Mouse (Mus musculus): ENCODE measurements around the gene Zbtb4. TPM values are rescaled to one million over a fixed set of nuclear protein-coding genes. Genes with fewer than 3 reads are reported as not detected.

Zbtb4 gene
- 37.2 and 40.3 TPM in 2 replicates for polyA plus RNA-seq (2012; rRNA removed)

GRCm38 (mm10) chr11:69765221-69766125, at the start of gene Zbtb4:
TSS of gene Zbtb4 (plus strand) at chr11:69765912.

GRCm38 (mm10) chr11:69758478-69758970, 7.2 kb upstream of the Zbtb4 start, which contains the start of gene Polr2a:
TSS of gene Polr2a (minus strand) at chr11:69758637.

GRCm38 (mm10) chr11:69761868-69762267, 3.8 kb upstream of the Zbtb4 start, which contains the start of gene Slc35g3:
TSS of gene Slc35g3 (minus strand) at chr11:69761968.

GRCm38 (mm10) chr11:69795168-69795982, 29.7 kb downstream of the Zbtb4 start, which contains the start of gene Chrnb1:
TSS of gene Chrnb1 (minus strand) at chr11:69795943.

GRCm38 (mm10) chr11:69801379-69801977, 35.8 kb downstream of the Zbtb4 start, which contains the start of gene Fgf11:
TSS of gene Fgf11 (minus strand) at chr11:69801857.

GRCm38 (mm10) chr11:69804972-69805909, 39.5 kb downstream of the Zbtb4 start, which contains the start of gene Tmem102:
TSS of gene Tmem102 (minus strand) at chr11:69805624.

GRCm38 (mm10) chr11:69815155-69815554, 49.4 kb downstream of the Zbtb4 start, which contains the start of gene Gm39566:
TSS of gene Gm39566 (minus strand) at chr11:69815298.

GRCm38 (mm10) chr11:69818365-69818764, 52.7 kb downstream of the Zbtb4 start, which contains the start of gene Spem2:
TSS of gene Spem2 (minus strand) at chr11:69818465.

GRCm38 (mm10) chr11:69822080-69822479, 56.4 kb downstream of the Zbtb4 start, which contains the start of gene Spem1:
TSS of gene Spem1 (minus strand) at chr11:69822180.

Other genes with a start within 250 kb of the Zbtb4 start
- gene Dnah2, start 216.8 kb upstream of the Zbtb4 start, polyA plus RNA-seq (2012; rRNA removed): 0.44 and 0.93 TPM in 2 replicates
- 1.1 and 1.8 TPM in 2 replicates for gene Efnb3, start 205.7 kb upstream of the Zbtb4 start, polyA plus RNA-seq (2012; rRNA removed)
- gene Wrap53, start 185.7 kb upstream of the Zbtb4 start, polyA plus RNA-seq (2012; rRNA removed): 13.9 and 18.2 TPM in 2 replicates
- gene Trp53, start 185.6 kb upstream of the Zbtb4 start, polyA plus RNA-seq (2012; rRNA removed): 69.1 and 71.7 TPM in 2 replicates
- gene Atp1b2, start 160.0 kb upstream of the Zbtb4 start, polyA plus RNA-seq (2012; rRNA removed): 6.2 and 6.3 TPM in 2 replicates
- gene Shbg, start 148.0 kb upstream of the Zbtb4 start, polyA plus RNA-seq (2012; rRNA removed): not detected in 2 replicates
- 1.3 and 1.8 TPM in 2 replicates for gene Sat2, start 143.9 kb upstream of the Zbtb4 start, polyA plus RNA-seq (2012; rRNA removed)
- 40.4 and 45.3 TPM in 2 replicates for gene Fxr2, start 132.9 kb upstream of the Zbtb4 start, polyA plus RNA-seq (2012; rRNA removed)
- gene Sox15, start 110.6 kb upstream of the Zbtb4 start, polyA plus RNA-seq (2012; rRNA removed): not detected in 2 replicates
- gene Mpdu1, start 103.3 kb upstream of the Zbtb4 start, polyA plus RNA-seq (2012; rRNA removed): 97.9 and 102 TPM in 2 replicates
- 16.9 and 23.1 TPM in 2 replicates for gene Cd68, start 99.8 kb upstream of the Zbtb4 start, polyA plus RNA-seq (2012; rRNA removed)
- gene Eif4a1, start 93.5 kb upstream of the Zbtb4 start, polyA plus RNA-seq (2012; rRNA removed): 190 and 192 TPM in 2 replicates
- 37.8 and 38.7 TPM in 2 replicates for gene Senp3, start 83.8 kb upstream of the Zbtb4 start, polyA plus RNA-seq (2012; rRNA removed)
- 15.1 and 20.9 TPM in 2 replicates for gene Tnfsf13, start 80.1 kb upstream of the Zbtb4 start, polyA plus RNA-seq (2012; rRNA removed)
- 26.3 and 32.5 TPM in 2 replicates for gene Tnfsf12, start 70.1 kb upstream of the Zbtb4 start, polyA plus RNA-seq (2012; rRNA removed)
- 5.2 and 5.7 TPM in 2 replicates for gene Tnfsfm13, start 69.8 kb upstream of the Zbtb4 start, polyA plus RNA-seq (2012; rRNA removed)
- 19.8 and 20.0 TPM in 2 replicates for gene Polr2a, start 7.3 kb upstream of the Zbtb4 start, polyA plus RNA-seq (2012; rRNA removed)
- 0.33 TPM in 1 of 2 replicates, not detected in the other for gene Slc35g3, start 3.9 kb upstream of the Zbtb4 start, polyA plus RNA-seq (2012; rRNA removed)
- 5.7 and 8.7 TPM in 2 replicates for gene Chrnb1, start 30.0 kb downstream of the Zbtb4 start, polyA plus RNA-seq (2012; rRNA removed)
- 6.4 and 6.9 TPM in 2 replicates for gene Fgf11, start 35.9 kb downstream of the Zbtb4 start, polyA plus RNA-seq (2012; rRNA removed)
- gene Tmem102, start 39.7 kb downstream of the Zbtb4 start, polyA plus RNA-seq (2012; rRNA removed): 45.7 and 55.0 TPM in 2 replicates
- not detected in 2 replicates for gene Gm39566, start 49.4 kb downstream of the Zbtb4 start, polyA plus RNA-seq (2012; rRNA removed)
- not detected in 2 replicates for gene Spem2, start 52.6 kb downstream of the Zbtb4 start, polyA plus RNA-seq (2012; rRNA removed)
- gene Spem1, start 56.3 kb downstream of the Zbtb4 start, polyA plus RNA-seq (2012; rRNA removed): 0.22 TPM in 1 of 2 replicates, not detected in the other
- 19.8 and 19.9 TPM in 2 replicates for gene Nlgn2, start 71.9 kb downstream of the Zbtb4 start, polyA plus RNA-seq (2012; rRNA removed)
- 153 and 198 TPM in 2 replicates for gene Tmem256, start 72.6 kb downstream of the Zbtb4 start, polyA plus RNA-seq (2012; rRNA removed)
- gene Plscr3, start 80.5 kb downstream of the Zbtb4 start, polyA plus RNA-seq (2012; rRNA removed): 55.2 and 58.3 TPM in 2 replicates
- 55.1 and 60.4 TPM in 2 replicates for gene Tnk1, start 92.8 kb downstream of the Zbtb4 start, polyA plus RNA-seq (2012; rRNA removed)
- gene Tmem95, start 112.1 kb downstream of the Zbtb4 start, polyA plus RNA-seq (2012; rRNA removed): not detected in 2 replicates
- 4.0 and 4.9 TPM in 2 replicates for gene Kctd11, start 115.5 kb downstream of the Zbtb4 start, polyA plus RNA-seq (2012; rRNA removed)
- gene Acap1, start 129.6 kb downstream of the Zbtb4 start, polyA plus RNA-seq (2012; rRNA removed): 6.5 and 6.7 TPM in 2 replicates
- 1.0 and 1.6 TPM in 2 replicates for gene 2810408A11Rik, start 135.1 kb downstream of the Zbtb4 start, polyA plus RNA-seq (2012; rRNA removed)
- gene Neurl4, start 135.2 kb downstream of the Zbtb4 start, polyA plus RNA-seq (2012; rRNA removed): 43.3 and 44.8 TPM in 2 replicates
- gene Gps2, start 148.0 kb downstream of the Zbtb4 start, polyA plus RNA-seq (2012; rRNA removed): 75.4 and 99.4 TPM in 2 replicates
- 270 and 293 TPM in 2 replicates for gene Eif5a, start 156.0 kb downstream of the Zbtb4 start, polyA plus RNA-seq (2012; rRNA removed)
- 121 and 125 TPM in 2 replicates for gene Ybx2, start 169.9 kb downstream of the Zbtb4 start, polyA plus RNA-seq (2012; rRNA removed)
- 33.6 and 50.8 TPM in 2 replicates for gene Slc2a4, start 182.3 kb downstream of the Zbtb4 start, polyA plus RNA-seq (2012; rRNA removed)
- 779 and 796 TPM in 2 replicates for gene Cldn7, start 198.9 kb downstream of the Zbtb4 start, polyA plus RNA-seq (2012; rRNA removed)
- gene Ctdnep1, start 215.2 kb downstream of the Zbtb4 start, polyA plus RNA-seq (2012; rRNA removed): 100 and 117 TPM in 2 replicates
- 38.7 and 48.9 TPM in 2 replicates for gene Elp5, start 216.6 kb downstream of the Zbtb4 start, polyA plus RNA-seq (2012; rRNA removed)
- 207 and 284 TPM in 2 replicates for gene Gabarap, start 225.2 kb downstream of the Zbtb4 start, polyA plus RNA-seq (2012; rRNA removed)
- gene Phf23, start 229.9 kb downstream of the Zbtb4 start, polyA plus RNA-seq (2012; rRNA removed): 12.3 and 13.5 TPM in 2 replicates
- 12.1 TPM in 2 replicates for gene Dvl2, start 234.7 kb downstream of the Zbtb4 start, polyA plus RNA-seq (2012; rRNA removed)
- gene Acadvl, start 249.5 kb downstream of the Zbtb4 start, polyA plus RNA-seq (2012; rRNA removed): 106 and 112 TPM in 2 replicates